ENCODE assay signal across 13 mouse cellular contexts in genomic region chr1:63049977-63050376, GRCm38 (mm10).
DNase-seq lines count a peak whose midpoint lies in the region; ATAC-seq and TF ChIP-seq lines count a peak whose summit lies in the region.
"Had no signal": no experiment of that assay in that cellular context is flagged by ENCODE, and none has a peak within 500 bp of the region (broad histone marks: within the 10 kb centered on the region; RNA-seq: fewer than 3 reads in every experiment).

No protein-coding gene starts in this region.

- no peak overlapping the region for H3K4me2 ChIP-seq in heart, embryonic 15.5 days
- H3K4me2 ChIP-seq in heart, embryonic 11.5 days: no peak overlapping the region
- no peak overlapping the region for H3K4me2 ChIP-seq in midbrain, postnatal 0 days (ENCODE audit: low read depth, low read length, poor library complexity, severe bottlenecking)
- no peak overlapping the region for H3K4me2 ChIP-seq in midbrain, embryonic 15.5 days
- no peak overlapping the region for H3K4me2 ChIP-seq in liver, embryonic 12.5 days
- H3K4me2 ChIP-seq: hindbrain, embryonic 14.5 days had no signal

- no peaks in the 10 kb centered on the region for H3K27me3 ChIP-seq in heart, embryonic 15.5 days
- H3K27me3 ChIP-seq in heart, embryonic 11.5 days (ENCODE audit: control insufficient read depth, insufficient read depth, low read length): no peaks in the 10 kb centered on the region
- no peaks in the 10 kb centered on the region for H3K27me3 ChIP-seq in midbrain, postnatal 0 days (ENCODE audit: insufficient read depth, low read length)
- H3K27me3 ChIP-seq in midbrain, embryonic 15.5 days (replicated peaks): no peaks in the 10 kb centered on the region
- no peaks in the 10 kb centered on the region for H3K27me3 ChIP-seq in liver, embryonic 12.5 days (replicated peaks)

- ATAC-seq in heart, embryonic 15.5 days (replicated peaks; ENCODE audit: insufficient number of reproducible peaks, insufficient read depth, low FRiP score, low read depth): no peak
- no peak for ATAC-seq in heart, embryonic 11.5 days (replicated peaks; ENCODE audit: insufficient number of reproducible peaks, low FRiP score, low TSS enrichment)
- no peak for ATAC-seq in midbrain, postnatal 0 days (ENCODE audit: low FRiP score)
- no peak for ATAC-seq in midbrain, embryonic 15.5 days (replicated peaks)
- ATAC-seq in liver, embryonic 12.5 days: no peak

- no peak for TF ChIP-seq CTCF in midbrain, postnatal 0 days (IDR thresholded peaks at IDR 0.05)

- peak; percentile 49 for DNase-seq in midbrain, postnatal 0 days (ENCODE audit: low spot score)
- DNase-seq in cerebellum, adult 9-10 months: peak; percentile 94
- DNase-seq in ovary, postnatal 36 days (ENCODE audit: low spot score): no peak
- DNase-seq: gastrocnemius, postnatal 36 days; kidney, postnatal 14 days; right cerebral cortex, postnatal 14 days; thymus, postnatal 25 days had no signal

- WGBS in heart, embryonic 15.5 days: 84% methylated on average over 3 of the region's 3 CpGs
- 90% methylated on average over 3 of the region's 3 CpGs for WGBS in heart, embryonic 11.5 days (ENCODE audit: insufficient replicate concordance)
- WGBS in midbrain, postnatal 0 days: 80% methylated on average over 3 of the region's 3 CpGs
- whole genome bisulfite sequencing in midbrain, embryonic 15.5 days: 88% methylated on average over 3 of the region's 3 CpGs
- 68% methylated on average over 3 of the region's 3 CpGs for WGBS in liver, embryonic 12.5 days (ENCODE audit: insufficient replicate concordance)

- H3K9ac ChIP-seq in heart, embryonic 15.5 days: no peak overlapping the region
- H3K9ac ChIP-seq in heart, embryonic 11.5 days (ENCODE audit: low read depth, low read length): no peak overlapping the region
- H3K9ac ChIP-seq in midbrain, postnatal 0 days (replicated peaks; ENCODE audit: low read length, poor library complexity, severe bottlenecking): no peak overlapping the region
- no peak overlapping the region for H3K9ac ChIP-seq in midbrain, embryonic 15.5 days
- no peak overlapping the region for H3K9ac ChIP-seq in liver, embryonic 12.5 days
- H3K9ac ChIP-seq: hindbrain, embryonic 14.5 days had no signal

- H3K9me3 ChIP-seq in heart, embryonic 15.5 days (replicated peaks): no peaks in the 10 kb centered on the region
- H3K9me3 ChIP-seq in heart, embryonic 11.5 days (replicated peaks; ENCODE audit: control insufficient read depth, low read length): no peaks in the 10 kb centered on the region
- no peaks in the 10 kb centered on the region for H3K9me3 ChIP-seq in midbrain, postnatal 0 days (ENCODE audit: low read length)
- no peaks in the 10 kb centered on the region for H3K9me3 ChIP-seq in midbrain, embryonic 15.5 days
- no peaks in the 10 kb centered on the region for H3K9me3 ChIP-seq in liver, embryonic 12.5 days (replicated peaks)
- H3K9me3 ChIP-seq: forebrain, embryonic 10.5 days had no signal

- H3K4me3 ChIP-seq in heart, embryonic 15.5 days: no peak overlapping the region
- H3K4me3 ChIP-seq in heart, embryonic 11.5 days (ENCODE audit: low read depth, low read length): no peak overlapping the region
- H3K4me3 ChIP-seq in midbrain, postnatal 0 days (ENCODE audit: low read depth, low read length): no peak overlapping the region
- H3K4me3 ChIP-seq in midbrain, embryonic 15.5 days: no peak overlapping the region
- H3K4me3 ChIP-seq in liver, embryonic 12.5 days: no peak overlapping the region
- H3K4me3 ChIP-seq: forebrain, embryonic 10.5 days had no signal

- no peaks in the 10 kb centered on the region for H3K36me3 ChIP-seq in heart, embryonic 15.5 days
- peaks cover 3% of the 10 kb centered on the region; the same call in 1 of the 2 replicates for H3K36me3 ChIP-seq in heart, embryonic 11.5 days (ENCODE audit: control insufficient read depth, insufficient read depth, low read length)
- no peaks in the 10 kb centered on the region for H3K36me3 ChIP-seq in midbrain, postnatal 0 days (ENCODE audit: insufficient read depth, low read length)
- H3K36me3 ChIP-seq in midbrain, embryonic 15.5 days (replicated peaks): no peaks in the 10 kb centered on the region
- H3K36me3 ChIP-seq in liver, embryonic 12.5 days: peaks cover 42% of the 10 kb centered on the region

- H3K27ac ChIP-seq in heart, embryonic 15.5 days: peak overlapping the region; percentile 65; the same call in 1 of the 2 replicates
- H3K27ac ChIP-seq in heart, embryonic 11.5 days (ENCODE audit: low read depth, low read length): no peak overlapping the region
- H3K27ac ChIP-seq in midbrain, postnatal 0 days (ENCODE audit: low read depth, low read length): no peak overlapping the region
- H3K27ac ChIP-seq in midbrain, embryonic 15.5 days: no peak overlapping the region
- no peak overlapping the region for H3K27ac ChIP-seq in liver, embryonic 12.5 days
- H3K27ac ChIP-seq: forebrain, embryonic 10.5 days; hindbrain, embryonic 14.5 days had no signal

- peaks cover 23% of the 10 kb centered on the region for H3K4me1 ChIP-seq in heart, embryonic 15.5 days (replicated peaks)
- peaks cover 13% of the 10 kb centered on the region for H3K4me1 ChIP-seq in heart, embryonic 11.5 days (ENCODE audit: control insufficient read depth, insufficient read depth, low read length)
- peaks cover 4% of the 10 kb centered on the region; the same call in 1 of the 2 replicates for H3K4me1 ChIP-seq in midbrain, postnatal 0 days (ENCODE audit: insufficient read depth, low read length)
- no peaks in the 10 kb centered on the region for H3K4me1 ChIP-seq in midbrain, embryonic 15.5 days
- H3K4me1 ChIP-seq in liver, embryonic 12.5 days: 0 out of 2 replicates have a peak, but pooled peaks cover 4% of the 10 kb centered on the region
- H3K4me1 ChIP-seq: forebrain, embryonic 10.5 days had no signal
